Mouse (Mus musculus): ENCODE data around the gene Mapk9. TPM values are rescaled to one million over a fixed set of nuclear protein-coding genes. Genes with fewer than 3 reads are reported as not detected.

The Mapk9 gene
- polyA plus RNA-seq, 1 experiment from 2014 or later = 49.2 TPM

GRCm38 (mm10) chr11:49895966-49896590 lies 49.5 kb downstream of the Mapk9 start:
- no peak overlapping the region for H3K4me3 ChIP-seq (ENCODE audit: inconsistent target)
- H3K36me3 ChIP-seq (ENCODE audit: inconsistent target) = no peaks in the 10 kb centered on the region
- no peak overlapping the region for H3K27ac ChIP-seq
- no peaks in the 10 kb centered on the region for H3K79me2 ChIP-seq (ENCODE audit: inconsistent target)
- 8% methylated on average over 6 of the region's 6 CpGs for WGBS (ENCODE audit: missing documents)

DNA sequence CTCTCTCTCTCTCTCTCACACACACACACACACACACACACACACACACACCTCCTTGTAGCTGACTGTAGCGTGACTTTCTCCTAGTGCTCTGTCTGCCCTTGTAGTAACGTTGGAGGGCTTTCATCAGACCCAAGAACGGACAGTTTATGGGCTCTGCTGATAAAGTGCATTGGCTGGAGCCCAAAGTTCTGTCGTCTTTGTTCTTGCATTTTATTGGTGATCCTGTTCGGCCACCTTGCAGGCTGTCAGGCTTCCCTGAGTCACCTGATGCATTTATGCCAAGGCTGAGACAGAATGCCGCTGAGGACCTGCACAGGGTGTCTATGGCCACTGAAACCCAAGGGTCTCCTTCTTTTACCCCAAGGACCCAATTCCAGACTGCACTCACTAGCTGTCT lies 53.5 kb downstream of the Mapk9 start:
- no peak overlapping the region for H3K27ac ChIP-seq
- no peaks in the 10 kb centered on the region for H3K36me3 ChIP-seq (ENCODE audit: inconsistent target)
- no peak overlapping the region for H3K4me3 ChIP-seq (ENCODE audit: inconsistent target)
- no peaks in the 10 kb centered on the region for H3K79me2 ChIP-seq (ENCODE audit: inconsistent target)
- 32% methylated on average over 6 of the region's 6 CpGs for WGBS (ENCODE audit: missing documents)

DNA sequence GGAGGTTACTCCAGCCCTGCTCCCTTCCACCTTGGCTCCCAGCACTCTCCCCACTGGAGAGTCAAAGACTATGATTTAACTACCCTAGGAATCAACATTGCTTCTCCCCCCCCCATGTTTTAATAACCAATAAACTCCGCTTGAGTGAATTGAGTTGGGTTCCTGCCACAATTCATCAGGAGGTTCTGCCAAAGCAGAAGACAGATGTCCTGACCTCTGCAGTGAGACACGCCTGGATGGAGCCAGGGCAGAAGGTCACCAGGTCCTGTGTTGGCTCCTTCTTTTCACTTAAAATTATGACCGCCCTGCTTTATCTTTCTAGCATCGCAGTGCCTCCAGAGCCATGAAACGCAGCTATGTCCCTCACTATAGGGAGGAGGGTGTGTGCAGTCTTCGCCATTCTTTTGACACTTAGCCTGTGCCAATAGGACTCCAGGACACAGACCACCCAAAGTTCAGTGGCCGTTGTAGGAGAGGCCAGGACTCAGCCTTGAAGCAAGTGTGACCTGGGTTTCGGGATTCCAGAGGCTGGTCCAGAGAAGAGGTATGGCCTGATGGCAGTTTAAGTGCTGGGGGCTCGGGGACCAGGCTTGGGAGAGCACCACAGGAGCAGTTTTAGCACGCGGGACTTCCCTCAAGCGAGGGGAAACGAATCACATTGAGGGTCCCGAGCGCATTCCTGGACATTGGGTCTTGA lies 54.6 kb downstream of the Mapk9 start:
- H3K36me3 ChIP-seq (ENCODE audit: inconsistent target) = no peaks in the 10 kb centered on the region
- H3K79me2 ChIP-seq (ENCODE audit: inconsistent target) = no peaks in the 10 kb centered on the region
- WGBS (ENCODE audit: missing documents) = 34% methylated on average over 15 of the region's 15 CpGs
- H3K4me3 ChIP-seq (ENCODE audit: inconsistent target) = no peak overlapping the region
- no peak overlapping the region for H3K27ac ChIP-seq

GRCm38 (mm10) chr11:49901659-49902458 lies 55.3 kb downstream of the Mapk9 start, which contains the start of gene Rasgef1c:
Gene Rasgef1c, plus strand, starts transcription at chr11:49901835.
- 5% methylated on average over 93 of the region's 99 CpGs for WGBS (ENCODE audit: missing documents)
- no peak within 1 kb of the TSS for H3K4me3 ChIP-seq (ENCODE audit: inconsistent target)
- no peaks in the 10 kb centered on the region for H3K36me3 ChIP-seq (ENCODE audit: inconsistent target)
- H3K79me2 ChIP-seq (ENCODE audit: inconsistent target) = no peaks in the 10 kb centered on the region
- no peak within 1 kb of the TSS for H3K27ac ChIP-seq

DNA sequence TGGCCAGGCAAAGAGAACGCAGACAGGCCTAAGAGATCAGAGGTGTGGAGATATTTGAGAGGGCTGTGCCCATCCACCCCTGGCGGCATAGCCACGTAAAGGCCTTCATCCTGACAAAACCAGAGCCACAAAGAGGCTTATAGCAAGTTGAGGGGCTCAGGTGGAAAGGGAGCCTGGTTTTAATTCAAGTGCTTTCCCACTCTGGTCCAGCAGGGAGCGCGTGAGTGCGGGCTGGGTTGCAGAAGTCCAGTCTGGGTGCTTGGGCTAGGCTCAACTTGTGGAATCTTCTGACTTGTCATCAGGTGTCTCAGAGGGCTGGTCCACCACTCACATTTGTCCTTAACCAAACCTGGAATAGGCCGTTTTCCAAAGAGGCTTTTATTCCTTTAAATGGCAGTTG lies 56.8 kb downstream of the Mapk9 start:
- 20% methylated on average over 7 of the region's 7 CpGs for WGBS (ENCODE audit: missing documents)

DNA sequence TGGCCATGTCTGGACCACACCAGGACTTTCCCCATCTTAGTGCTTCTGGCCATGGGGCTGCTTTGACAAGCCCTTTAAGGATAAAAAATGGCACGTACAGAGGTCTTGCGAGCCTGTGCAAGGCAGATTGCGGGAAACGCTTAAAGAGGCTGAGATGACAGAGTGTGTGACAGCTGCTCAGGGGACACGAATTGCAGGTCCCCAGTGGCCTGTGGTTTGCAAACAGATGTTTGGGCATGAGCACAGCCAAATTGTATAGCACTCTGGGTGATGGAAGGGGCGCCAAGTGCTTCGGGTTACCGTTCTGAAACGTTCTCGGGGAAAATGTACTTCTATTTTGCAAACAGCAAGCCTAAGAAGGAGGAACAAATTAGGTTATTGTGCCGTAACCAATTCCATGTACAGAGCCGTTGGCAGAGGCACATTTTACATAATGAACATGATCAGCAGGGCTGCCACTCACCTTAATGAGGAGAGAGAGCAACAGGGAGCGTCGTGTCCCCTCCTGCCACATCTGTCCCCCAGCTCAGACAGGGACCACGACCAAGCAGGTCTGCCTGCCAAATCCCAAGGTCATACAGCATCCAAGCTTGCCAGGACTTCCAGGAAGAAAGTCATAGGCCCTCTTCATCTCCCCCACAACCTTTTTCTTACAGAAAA lies 72.1 kb downstream of the Mapk9 start:
- 78% methylated on average over 15 of the region's 15 CpGs for WGBS (ENCODE audit: missing documents)
- Histone ChIP-seq H3K36me3 (ENCODE audit: inconsistent target) (no peaks in the 10 kb centered on the region), H3K79me2 (ENCODE audit: inconsistent target) (no peaks in the 10 kb centered on the region), H3K27ac (no peak overlapping the region), H3K4me3 (ENCODE audit: inconsistent target) (no peak overlapping the region)

More for the DNA sequence above, 56.8 kb downstream of the Mapk9 start:
- no peak overlapping the region for H3K27ac ChIP-seq
- no peaks in the 10 kb centered on the region for H3K79me2 ChIP-seq (ENCODE audit: inconsistent target)
- no peaks in the 10 kb centered on the region for H3K36me3 ChIP-seq (ENCODE audit: inconsistent target)
- H3K4me3 ChIP-seq (ENCODE audit: inconsistent target) = no peak overlapping the region

GRCm38 (mm10) chr11:49919304-49919703 lies 72.8 kb downstream of the Mapk9 start:
- 66% methylated on average over 6 of the region's 6 CpGs for WGBS (ENCODE audit: missing documents)
- Histone ChIP-seq H3K79me2 (ENCODE audit: inconsistent target) (no peaks in the 10 kb centered on the region), H3K36me3 (ENCODE audit: inconsistent target) (no peaks in the 10 kb centered on the region), H3K27ac (no peak overlapping the region), H3K4me3 (ENCODE audit: inconsistent target) (no peak overlapping the region)

DNA sequence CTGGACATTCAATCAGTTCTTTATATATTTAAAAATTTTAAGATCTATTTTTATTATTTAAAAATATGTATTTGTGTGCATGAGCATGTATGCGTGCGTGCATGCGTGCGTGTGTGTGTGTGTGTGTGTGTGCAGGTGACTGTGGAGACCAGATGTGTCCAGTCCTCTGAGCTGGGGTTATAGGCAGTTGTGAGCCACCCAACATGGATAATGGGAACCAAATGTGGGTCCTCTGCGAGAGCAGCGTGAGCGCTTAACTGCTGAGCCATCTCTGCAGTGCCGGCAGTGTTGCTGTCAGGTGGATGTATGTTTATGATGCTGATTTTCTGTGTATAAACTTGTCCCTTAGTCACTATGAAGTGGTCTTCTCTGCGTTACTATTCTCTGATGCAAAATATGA lies 77.0 kb downstream of the Mapk9 start:
- H3K27ac ChIP-seq = no peak overlapping the region
- 93% methylated on average over 9 of the region's 9 CpGs for WGBS (ENCODE audit: missing documents)
- no peaks in the 10 kb centered on the region for H3K79me2 ChIP-seq (ENCODE audit: inconsistent target)
- no peak overlapping the region for H3K4me3 ChIP-seq (ENCODE audit: inconsistent target)
- no peaks in the 10 kb centered on the region for H3K36me3 ChIP-seq (ENCODE audit: inconsistent target)

GRCm38 (mm10) chr11:49926183-49926582 lies 79.6 kb downstream of the Mapk9 start:
- H3K27ac ChIP-seq = no peak overlapping the region
- H3K36me3 ChIP-seq (ENCODE audit: inconsistent target) = no peaks in the 10 kb centered on the region
- WGBS (ENCODE audit: missing documents) = 78% methylated on average over 7 of the region's 7 CpGs
- no peaks in the 10 kb centered on the region for H3K79me2 ChIP-seq (ENCODE audit: inconsistent target)
- no peak overlapping the region for H3K4me3 ChIP-seq (ENCODE audit: inconsistent target)

DNA sequence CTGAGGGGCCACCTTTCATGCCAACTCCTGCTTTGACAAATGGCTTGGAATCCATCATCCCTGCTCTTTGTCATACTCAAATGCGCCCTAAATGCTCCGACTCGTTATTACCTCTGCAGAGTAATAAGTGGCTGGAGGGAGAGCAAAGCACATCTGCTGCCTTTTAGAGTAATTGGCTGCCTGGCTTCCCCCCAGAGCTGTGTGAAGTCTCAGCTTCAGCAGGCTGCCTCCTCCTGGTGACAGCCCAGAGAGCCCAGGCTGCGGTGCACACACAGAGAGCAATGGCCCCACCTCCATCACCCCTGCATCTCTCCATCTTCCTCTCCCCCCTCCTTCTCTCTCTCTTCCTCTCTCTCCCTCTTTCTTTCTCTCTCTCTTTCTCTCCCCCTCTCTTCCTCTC lies 80.6 kb downstream of the Mapk9 start:
- 52% methylated on average over 4 of the region's 4 CpGs for WGBS (ENCODE audit: missing documents)
- Histone ChIP-seq H3K36me3 (ENCODE audit: inconsistent target) (no peaks in the 10 kb centered on the region), H3K27ac (no peak overlapping the region), H3K79me2 (ENCODE audit: inconsistent target) (no peaks in the 10 kb centered on the region), H3K4me3 (ENCODE audit: inconsistent target) (no peak overlapping the region)

DNA sequence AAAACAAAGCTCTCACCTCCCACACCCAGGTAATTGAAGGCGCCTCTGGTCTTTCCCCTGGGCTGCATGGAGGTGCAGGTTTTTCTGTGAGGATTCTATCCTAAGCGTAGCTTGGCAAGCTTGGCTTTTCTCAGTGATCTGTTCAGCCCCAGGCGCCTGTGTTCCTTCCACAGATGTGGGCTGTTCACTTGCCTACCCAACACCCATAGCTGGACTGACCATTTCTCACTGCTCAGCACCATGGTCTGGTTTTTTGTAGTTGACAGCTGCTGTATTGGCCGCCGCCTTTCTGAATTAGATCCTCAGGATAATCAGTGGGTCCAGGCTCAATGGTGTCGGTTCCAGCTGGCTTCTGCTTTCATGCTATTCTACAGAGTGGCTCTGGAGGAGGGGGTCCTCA lies 81.1 kb downstream of the Mapk9 start:
- Histone ChIP-seq H3K4me3 (ENCODE audit: inconsistent target) (no peak overlapping the region), H3K27ac (no peak overlapping the region), H3K79me2 (ENCODE audit: inconsistent target) (no peaks in the 10 kb centered on the region), H3K36me3 (ENCODE audit: inconsistent target) (no peaks in the 10 kb centered on the region)
- 77% methylated on average over 6 of the region's 6 CpGs for WGBS (ENCODE audit: missing documents)

DNA sequence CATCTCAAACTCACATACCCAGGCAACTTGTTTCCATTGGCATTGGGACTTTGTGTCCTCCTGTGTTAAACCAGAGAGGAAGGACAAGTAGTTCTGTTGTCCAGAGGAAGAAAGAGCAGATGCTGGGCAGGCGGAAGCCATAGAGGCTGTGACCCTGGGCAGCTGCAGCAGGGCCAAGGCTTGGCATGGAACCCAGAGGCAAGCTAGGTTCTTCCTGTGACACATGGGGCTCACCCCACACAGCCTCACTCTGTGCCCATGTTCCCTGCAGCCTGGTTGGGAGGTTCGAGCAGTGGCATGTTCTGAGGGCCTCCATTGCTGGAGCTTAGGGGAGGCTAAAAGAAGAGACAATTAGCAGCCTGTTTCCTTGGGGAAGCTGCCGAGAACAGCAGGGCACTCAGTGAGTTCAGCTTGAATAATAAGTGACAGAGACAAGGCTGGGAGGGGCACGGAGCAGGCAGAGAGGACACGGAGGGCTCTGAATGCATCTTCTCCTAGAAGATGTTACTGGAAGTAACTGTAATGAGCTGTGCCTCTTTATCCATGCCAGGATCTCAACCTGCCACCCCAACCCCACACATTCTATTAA lies 84.6 kb downstream of the Mapk9 start:
- Histone ChIP-seq H3K4me3 (ENCODE audit: inconsistent target) (no peak overlapping the region), H3K79me2 (ENCODE audit: inconsistent target) (no peaks in the 10 kb centered on the region), H3K27ac (no peak overlapping the region), H3K36me3 (ENCODE audit: inconsistent target) (no peaks in the 10 kb centered on the region)
- 56% methylated on average over 5 of the region's 5 CpGs for WGBS (ENCODE audit: missing documents)

DNA sequence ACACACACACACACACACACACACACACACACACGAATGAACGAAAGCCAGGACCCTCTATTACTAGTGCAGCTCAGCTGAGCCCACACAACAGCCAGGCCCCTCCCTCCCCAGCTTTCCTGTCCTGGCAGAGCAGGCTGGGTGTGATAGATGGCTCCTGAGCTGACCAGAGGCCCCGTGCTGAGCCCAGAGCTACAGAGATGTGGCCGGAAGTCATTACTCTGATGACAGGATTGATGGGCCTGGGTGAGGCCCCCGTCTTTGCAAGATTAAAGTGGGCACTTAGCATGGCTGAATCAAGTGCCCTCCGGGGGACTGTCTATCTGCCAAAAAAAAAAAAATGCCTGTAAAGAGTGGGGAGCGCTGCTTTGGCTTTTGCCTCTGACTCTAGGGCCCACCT lies 85.3 kb downstream of the Mapk9 start:
- Histone ChIP-seq H3K4me3 (ENCODE audit: inconsistent target) (no peak overlapping the region), H3K36me3 (ENCODE audit: inconsistent target) (no peaks in the 10 kb centered on the region), H3K27ac (no peak overlapping the region), H3K79me2 (ENCODE audit: inconsistent target) (no peaks in the 10 kb centered on the region)
- 40% methylated on average over 5 of the region's 7 CpGs for WGBS (ENCODE audit: missing documents)

- WGBS (ENCODE audit: missing documents) = 100% methylated on average over 1 of the region's 1 CpGs
- no peaks in the 10 kb centered on the region for H3K36me3 ChIP-seq (ENCODE audit: inconsistent target)
- no peak overlapping the region for H3K4me3 ChIP-seq (ENCODE audit: inconsistent target)
- no peak overlapping the region for H3K27ac ChIP-seq
- no peaks in the 10 kb centered on the region for H3K79me2 ChIP-seq (ENCODE audit: inconsistent target)
Observed at GRCm38 (mm10) chr11:49933811-49934210, 87.3 kb downstream of the Mapk9 start.

Data from macrophage (primary cell).